Mouse (Mus musculus) G1E (cell line): ENCODE data around the gene Gm49333. TPM values are rescaled to one million over a fixed set of nuclear protein-coding genes. Genes with fewer than 3 reads are reported as not detected.

Experiments used
- ATAC-seq: 2 replicates; pipeline ENCODE4 v1.8.0; 2016; ENCODE audit warnings: mild to moderate bottlenecking; ENCODE audit not compliant: insufficient number of reproducible peaks, poor library complexity, low FRiP score, severe bottlenecking; ENCODE audit errors: extremely low read depth
- DNase-seq: peaks from one replicate; pipeline ENCODE4 v3.0.0; 2012; ENCODE audit warnings: low spot score
- H3K27me3 ChIP-seq: 2 replicates; pipeline ENCODE4 v1.6.1; 2012; ENCODE audit warnings: mild to moderate bottlenecking, low read length, inconsistent platforms; ENCODE audit not compliant: insufficient read depth
- H3K36me3 ChIP-seq: replicated peaks from 2 replicates; pipeline ENCODE3; 2012; ENCODE audit warnings: mild to moderate bottlenecking, inconsistent platforms
- H3K4me1 ChIP-seq: 2 replicates; pipeline ENCODE4 v1.6.1; 2012; ENCODE audit warnings: low read depth, low read length, inconsistent platforms, mixed read lengths; ENCODE audit not compliant: insufficient read depth
- H3K4me3 ChIP-seq: 2 replicates; pipeline ENCODE4 v1.5.1; 2012; ENCODE audit warnings: low read depth, mild to moderate bottlenecking, inconsistent platforms, low read length, moderate library complexity, mixed read lengths
- H3K9me3 ChIP-seq: replicated peaks from 2 replicates; pipeline ENCODE4 v1.6.1; 2012; ENCODE audit warnings: inconsistent platforms
- CTCF ChIP-seq: IDR thresholded peaks from 2 replicates; pipeline ENCODE4 v1.5.1; 2012; ENCODE audit warnings: low read depth, low read length, inconsistent platforms, mixed read lengths
- GATA1 ChIP-seq: IDR thresholded peaks from 2 replicates; pipeline ENCODE4 v1.6.1; 2012; ENCODE audit warnings: borderline replicate concordance, low read length, inconsistent platforms, mixed read lengths
- GATA2 ChIP-seq: IDR thresholded peaks from 2 replicates; pipeline ENCODE4 v1.6.1; 2012; ENCODE audit warnings: low read depth, low read length, inconsistent platforms, borderline replicate concordance
- POLR2AphosphoS5 ChIP-seq: IDR thresholded peaks from 2 replicates; pipeline ENCODE4 v1.6.1; 2012; ENCODE audit warnings: low read depth, low read length, inconsistent platforms; ENCODE audit not compliant: insufficient replicate concordance
- TAL1 ChIP-seq: conservative IDR thresholded peaks from 2 replicates; pipeline ENCODE4 v1.6.1; 2012; ENCODE audit warnings: low read depth, low read length, inconsistent platforms, mixed read lengths
- polyA plus RNA-seq: library from polyadenylated mRNA; stranded (reverse); fragments of >175 nt; gene quantifications from 2 replicates; pipeline ENCODE4 v1.2.3, GENCODE M21; 2012
- total RNA-seq, 2 experiments: library from RNA; stranded (forward) in 1 of 2; stranded (reverse) in 1 of 2; fragments of 200-1000 nt in 1 of 2; fragments of >200 nt in 1 of 2; fragmentation: Nextera tagmentation in 1 of 2; gene quantifications; 2 replicates each; pipeline ENCODE4 v1.2.3; 2014 to 2017

The Gm49333 gene
- total and polyA plus RNA-seq, 3 experiments = not detected

DNA sequence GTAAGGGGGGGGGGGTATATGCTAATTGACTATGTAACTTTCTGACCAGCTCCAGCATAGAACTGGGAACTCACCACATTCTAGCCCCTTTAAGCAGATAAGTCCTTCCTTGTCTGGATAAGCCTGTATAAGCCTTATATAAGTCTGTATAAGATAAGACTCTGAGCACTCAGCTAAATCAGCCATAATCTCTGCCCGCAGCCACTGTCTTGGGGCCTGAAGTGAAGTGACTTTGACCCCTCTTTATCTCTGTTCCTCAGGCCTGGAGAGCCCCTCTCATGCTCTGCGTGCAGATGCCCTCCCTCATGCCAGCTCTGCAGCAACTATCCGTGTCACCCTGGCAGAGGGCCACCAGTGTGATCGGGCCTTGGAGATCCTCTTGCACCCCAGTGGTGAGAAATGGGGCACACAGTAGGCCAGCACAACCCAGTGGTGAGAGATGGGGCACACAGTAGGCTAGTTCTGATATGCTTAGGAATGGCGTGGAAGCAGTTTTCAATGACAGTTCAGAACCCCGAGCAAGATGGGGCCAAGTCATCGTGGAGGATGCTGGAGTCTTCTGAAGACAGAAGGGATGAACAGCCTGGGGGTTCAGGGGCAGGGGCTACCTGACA is 16.2 kb upstream of the Gm49333 start:
- peaks cover 23% of the 10 kb centered on the region for H3K27me3 ChIP-seq
- H3K36me3 ChIP-seq = no peaks in the 10 kb centered on the region
- H3K9me3 ChIP-seq = peaks cover 8% of the 10 kb centered on the region
- peak; percentile 64 for DNase-seq
- peaks cover 72% of the 10 kb centered on the region for H3K4me1 ChIP-seq
- peak overlapping the region; percentile 63; the same call in 1 of the 2 replicates for H3K4me3 ChIP-seq
- TF ChIP-seq TAL1 (peak; percentile 97), GATA2 (no peak)
- peak; percentile 91 for ATAC-seq

DNA sequence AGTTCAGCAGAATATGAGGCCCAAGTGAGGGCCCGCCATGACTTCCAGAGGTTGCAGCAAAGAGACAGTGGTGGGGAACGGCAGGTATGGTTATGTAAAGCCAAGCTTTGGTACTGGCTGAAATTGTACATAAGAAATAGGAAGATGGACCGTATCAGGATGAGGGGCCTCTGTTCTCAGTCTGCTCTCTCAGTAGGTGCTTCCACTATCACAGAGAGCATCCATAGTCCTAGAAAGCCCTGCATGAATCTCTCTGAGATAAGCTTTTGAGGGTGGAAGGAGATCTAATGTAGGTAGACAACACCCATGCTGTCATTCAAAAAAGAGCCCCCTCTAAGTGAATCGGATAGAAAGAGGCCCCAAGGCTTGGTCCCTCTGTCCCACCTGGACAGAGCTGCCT is 15.7 kb upstream of the Gm49333 start:
- Histone ChIP-seq H3K36me3 (no peaks in the 10 kb centered on the region), H3K4me1 (peaks cover 66% of the 10 kb centered on the region), H3K4me3 (peak overlapping the region; percentile 63; the same call in 1 of the 2 replicates), H3K27me3 (peaks cover 20% of the 10 kb centered on the region), H3K9me3 (peaks cover 8% of the 10 kb centered on the region)
- DNase-seq (no peak), ATAC-seq (no peak)
- TF ChIP-seq TAL1 = no peak
- no peak for TF ChIP-seq CTCF
- TF ChIP-seq GATA2 = no peak
- no peak for TF ChIP-seq GATA1
- no peak for TF ChIP-seq POLR2AphosphoS5

DNA sequence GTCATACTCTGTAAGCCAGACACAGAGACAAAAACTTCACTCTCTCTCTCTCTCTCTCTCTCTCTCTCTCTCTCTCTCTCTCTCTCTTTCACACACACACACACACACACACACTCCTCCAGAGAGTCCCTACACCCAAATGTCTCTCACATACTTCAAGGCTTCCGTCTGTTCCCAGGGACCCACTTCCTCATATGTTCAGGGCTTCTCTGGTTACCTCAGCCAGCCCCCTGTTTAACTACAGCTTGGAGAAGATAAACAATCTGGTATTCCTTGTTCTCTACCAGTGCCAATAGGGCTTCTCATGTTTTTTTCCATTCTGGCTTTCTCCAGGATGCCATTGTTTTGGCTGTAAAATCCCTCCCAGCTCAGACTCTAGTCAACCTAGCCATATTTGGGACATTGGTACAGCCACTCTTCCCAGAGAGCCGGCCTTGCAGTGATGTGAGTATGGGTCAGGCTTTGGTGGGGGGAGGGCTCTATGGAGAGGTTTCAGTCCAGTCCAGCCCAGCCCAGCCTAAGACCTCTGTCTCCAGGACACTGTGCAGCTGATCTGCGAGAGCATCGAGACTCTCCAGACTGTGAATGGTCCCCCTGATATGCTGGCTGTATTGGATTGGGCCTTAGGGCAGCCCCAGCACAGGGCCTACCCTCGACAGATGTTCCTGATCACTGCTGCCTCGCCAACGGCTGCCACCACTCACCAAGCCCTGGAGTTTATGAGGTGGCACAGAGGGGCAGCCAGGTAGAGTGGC is 14.5 kb upstream of the Gm49333 start:
- Histone ChIP-seq H3K4me1 (peaks cover 55% of the 10 kb centered on the region), H3K36me3 (no peaks in the 10 kb centered on the region), H3K9me3 (no peaks in the 10 kb centered on the region), H3K27me3 (peaks cover 13% of the 10 kb centered on the region), H3K4me3 (no peak overlapping the region; the same call in 1 of the 2 replicates)
- no peak for DNase-seq
- TF ChIP-seq POLR2AphosphoS5 (no peak), TAL1 (no peak), GATA2 (no peak), GATA1 (no peak), CTCF (no peak)
- no peak for ATAC-seq

DNA sequence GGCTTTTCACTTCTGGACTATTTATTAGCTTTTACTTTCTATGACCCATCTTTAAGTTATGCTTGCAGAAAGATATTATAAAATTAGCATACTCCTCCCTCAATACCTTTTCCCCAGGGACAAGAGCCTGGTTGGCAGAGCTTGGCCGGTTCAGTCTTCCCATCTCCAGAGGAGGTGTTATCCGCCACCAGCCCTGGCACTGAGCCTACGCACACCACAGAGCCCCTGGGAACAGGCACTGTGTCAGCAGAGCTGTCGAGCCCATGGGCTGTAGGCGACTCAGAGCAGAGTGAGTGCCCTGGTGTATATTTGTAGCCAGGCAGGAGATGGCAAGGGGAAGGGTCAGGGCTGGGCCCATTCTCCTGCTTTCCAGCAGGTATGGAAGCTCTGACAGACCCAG is 10.9 kb upstream of the Gm49333 start:
- H3K9me3 ChIP-seq = no peaks in the 10 kb centered on the region
- peaks cover 30% of the 10 kb centered on the region for H3K4me1 ChIP-seq
- H3K27me3 ChIP-seq = peaks cover 9% of the 10 kb centered on the region
- TF ChIP-seq GATA1 = no peak
- no peak for TF ChIP-seq GATA2
- no peak for TF ChIP-seq POLR2AphosphoS5
- no peak for TF ChIP-seq TAL1
- TF ChIP-seq CTCF = no peak
- no peak overlapping the region for H3K4me3 ChIP-seq
- DNase-seq = no peak
- peaks cover 19% of the 10 kb centered on the region for H3K36me3 ChIP-seq
- ATAC-seq = no peak

DNA sequence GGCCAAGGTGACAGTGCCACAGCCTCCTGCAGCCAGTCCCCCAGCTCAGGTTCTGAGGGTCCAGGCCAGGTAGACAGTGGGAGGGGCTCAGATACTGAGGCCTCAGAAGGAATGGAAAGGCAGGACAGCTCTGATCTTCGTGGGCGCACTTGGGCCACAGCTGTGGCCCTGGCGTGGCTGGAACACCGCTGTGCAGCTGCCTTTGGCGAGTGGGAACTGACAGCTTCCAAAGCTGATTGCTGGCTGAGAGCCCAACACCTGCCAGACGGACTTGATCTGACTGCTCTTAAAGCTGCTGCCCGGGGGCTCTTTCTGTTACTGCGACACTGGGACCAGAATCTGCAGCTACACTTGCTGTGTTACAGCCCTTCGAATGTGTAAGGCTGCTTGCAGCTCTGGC is 6.7 kb upstream of the Gm49333 start:
- Histone ChIP-seq H3K9me3 (no peaks in the 10 kb centered on the region), H3K36me3 (peaks cover 57% of the 10 kb centered on the region), H3K27me3 (peaks cover 9% of the 10 kb centered on the region; the same call in 1 of the 2 replicates), H3K4me1 (peaks cover 24% of the 10 kb centered on the region), H3K4me3 (no peak overlapping the region)
- DNase-seq = no peak
- TF ChIP-seq CTCF = no peak
- no peak for TF ChIP-seq TAL1
- no peak for TF ChIP-seq POLR2AphosphoS5
- no peak for TF ChIP-seq GATA1
- TF ChIP-seq GATA2 = no peak
- no peak for ATAC-seq

DNA sequence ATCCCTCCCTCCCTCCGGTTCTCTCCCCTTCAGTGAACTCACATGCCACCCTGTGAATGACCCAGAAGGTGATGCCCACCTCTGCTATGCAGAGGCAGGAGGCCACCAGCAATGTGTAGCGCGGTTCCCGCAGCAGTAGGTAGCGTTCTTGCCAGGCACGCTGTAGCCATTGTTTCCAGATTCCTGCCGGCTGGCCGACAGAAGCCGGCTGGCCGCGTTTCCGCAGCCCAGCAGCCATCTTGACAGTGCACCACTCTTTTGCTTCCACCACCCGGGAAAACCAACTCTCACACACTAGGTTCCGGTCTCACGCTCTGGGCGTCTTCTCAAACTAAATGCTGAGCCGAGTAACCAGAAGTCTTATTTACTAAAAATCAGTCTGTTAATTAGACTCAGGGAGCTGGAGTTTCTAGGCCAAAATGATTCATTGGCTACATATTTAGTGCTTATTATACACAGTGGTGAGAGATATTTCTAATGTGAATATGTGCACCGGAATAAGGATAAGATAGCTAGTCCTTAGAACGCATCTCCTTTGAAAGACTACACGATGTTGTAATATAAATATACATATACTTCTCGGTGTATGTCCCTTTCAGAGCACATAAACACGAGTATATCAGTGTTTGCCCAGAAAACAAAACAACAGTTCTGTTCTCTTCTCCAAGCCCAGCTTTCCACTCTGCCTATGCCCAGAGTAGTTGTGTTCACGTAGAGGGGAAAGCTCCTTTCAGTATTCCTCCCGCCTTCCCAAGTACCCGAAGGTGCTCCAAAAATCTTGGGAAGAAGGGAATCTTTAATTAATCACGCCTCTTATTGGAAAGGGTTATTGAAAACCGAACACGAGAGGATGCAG is 681 bp upstream of the Gm49333 start:
- H3K9me3 ChIP-seq = no peaks in the 10 kb centered on the region
- DNase-seq (peak; percentile 63), ATAC-seq (peak; percentile 41; the same call in 1 of the 2 replicates)
- peak overlapping the region; percentile 85 for H3K4me3 ChIP-seq
- peaks cover 36% of the 10 kb centered on the region for H3K4me1 ChIP-seq
- TF ChIP-seq POLR2AphosphoS5 (no peak), CTCF (no peak), GATA2 (no peak), GATA1 (no peak), TAL1 (no peak)
- H3K36me3 ChIP-seq = peaks cover 59% of the 10 kb centered on the region
- no peaks in the 10 kb centered on the region for H3K27me3 ChIP-seq
